Mouse (Mus musculus) kidney, embryonic 16.5 days (tissue): Measurements from ENCODE around the gene Nosip. TPM values are rescaled to one million over a fixed set of nuclear protein-coding genes. Genes with fewer than 3 reads are reported as not detected.
A peak's percentile ranks its signal among the peaks of the same experiment; 100 is the strongest.

Experiments
- ATAC-seq: fragments of 200-750 bp; cut with Nextera tagmentation; 2 replicates; pipeline ENCODE4 v1.8.0; 2017; ENCODE audit warnings: moderate TSS enrichment; ENCODE audit not compliant: low FRiP score, low TSS enrichment
- H3K27ac ChIP-seq: fragments of 300-500 bp; sonication (generic); 2 replicates; pipeline ENCODE4 v1.5.1; 2014; ENCODE audit warnings: low read length
- H3K27me3 ChIP-seq: fragments of 300-500 bp; sonication (generic); 2 replicates; pipeline ENCODE4 v1.6.1; 2014; ENCODE audit warnings: low read length, control low read depth, mixed read lengths; ENCODE audit not compliant: insufficient read depth
- H3K36me3 ChIP-seq: fragments of 300-500 bp; sonication (generic); 2 replicates; pipeline ENCODE4 v1.6.1; 2014; ENCODE audit warnings: low read length, control low read depth, mixed read lengths; ENCODE audit not compliant: insufficient read depth
- H3K4me1 ChIP-seq: fragments of 300-500 bp; sonication (generic); 2 replicates; pipeline ENCODE4 v1.6.1; 2014; ENCODE audit warnings: low read length, control low read depth, mixed read lengths; ENCODE audit not compliant: insufficient read depth
- H3K4me2 ChIP-seq: fragments of 300-500 bp; sonication (generic); replicated peaks from 2 replicates; pipeline ENCODE4 v1.6.1; 2014; ENCODE audit warnings: low read depth, low read length
- H3K4me3 ChIP-seq: fragments of 300-500 bp; sonication (generic); 2 replicates; pipeline ENCODE4 v1.5.1; 2014; ENCODE audit warnings: mild to moderate bottlenecking, low read length
- H3K9ac ChIP-seq: fragments of 300-500 bp; sonication (generic); replicated peaks from 2 replicates; pipeline ENCODE4 v1.6.1; 2014; ENCODE audit warnings: low read length
- H3K9me3 ChIP-seq: fragments of 300-500 bp; sonication (generic); 2 replicates; pipeline ENCODE4 v1.6.1; 2016; ENCODE audit warnings: low read length, control low read depth
- WGBS: fragments of 180-500 bp; shearing (Covaris S2); extraction: QIAGEN DNeasy Blood & Tissue Kit; methylation state at CpG from one replicate; pipeline ENCODE4 v1.1.7; 2014; 5-methylcytosine and 5-hydroxymethylcytosine counted together
- polyA plus RNA-seq: library from polyadenylated mRNA; unstranded; fragments of >200 nt; fragmentation: Nextera tagmentation; extraction: Ambion mirVana; gene quantifications from 2 replicates; pipeline ENCODE4 v1.2.1, GENCODE M21; 2015

The Nosip gene
- polyA plus RNA-seq, 1 experiment from 2014 or later = 86.3 TPM

DNA sequence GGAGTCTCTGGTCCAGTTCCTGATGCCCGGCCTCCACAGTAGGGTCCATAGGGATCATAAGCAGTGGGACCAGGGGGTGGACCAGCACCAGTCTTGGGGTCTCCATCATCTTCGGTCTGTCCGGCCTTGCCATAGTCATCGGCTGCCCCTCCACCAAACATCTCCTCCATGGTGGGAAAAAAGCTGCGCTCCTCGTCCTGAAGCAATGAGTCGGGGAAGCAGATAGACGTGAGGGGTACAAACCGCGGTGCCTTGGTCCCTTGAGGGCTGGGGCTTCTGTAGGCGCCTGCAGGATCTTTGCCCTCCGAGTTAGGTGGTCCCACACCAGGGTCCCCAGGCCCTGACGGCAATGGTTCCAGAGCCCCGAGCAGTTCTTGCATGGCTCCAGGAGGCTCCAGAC is 14.7 kb upstream of the Nosip start:
- no peaks in the 10 kb centered on the region for H3K9me3 ChIP-seq
- H3K36me3 ChIP-seq = peaks cover 80% of the 10 kb centered on the region
- H3K27ac ChIP-seq = no peak overlapping the region
- H3K4me3 ChIP-seq = no peak overlapping the region
- no peak overlapping the region for H3K4me2 ChIP-seq
- 94% methylated on average over 14 of the region's 14 CpGs for WGBS
- no peak overlapping the region for H3K9ac ChIP-seq
- no peak for ATAC-seq
- no peaks in the 10 kb centered on the region for H3K27me3 ChIP-seq
- peaks cover 17% of the 10 kb centered on the region for H3K4me1 ChIP-seq

GRCm38 (mm10) chr7:45048001-45048890 is 14.0 kb upstream of the Nosip start:
- ATAC-seq = no peak
- Histone ChIP-seq H3K4me2 (no peak overlapping the region), H3K4me1 (peaks cover 17% of the 10 kb centered on the region), H3K27ac (no peak overlapping the region), H3K27me3 (no peaks in the 10 kb centered on the region), H3K9ac (no peak overlapping the region), H3K9me3 (no peaks in the 10 kb centered on the region), H3K36me3 (peaks cover 72% of the 10 kb centered on the region), H3K4me3 (no peak overlapping the region)
- 89% methylated on average over 38 of the region's 38 CpGs for WGBS

DNA sequence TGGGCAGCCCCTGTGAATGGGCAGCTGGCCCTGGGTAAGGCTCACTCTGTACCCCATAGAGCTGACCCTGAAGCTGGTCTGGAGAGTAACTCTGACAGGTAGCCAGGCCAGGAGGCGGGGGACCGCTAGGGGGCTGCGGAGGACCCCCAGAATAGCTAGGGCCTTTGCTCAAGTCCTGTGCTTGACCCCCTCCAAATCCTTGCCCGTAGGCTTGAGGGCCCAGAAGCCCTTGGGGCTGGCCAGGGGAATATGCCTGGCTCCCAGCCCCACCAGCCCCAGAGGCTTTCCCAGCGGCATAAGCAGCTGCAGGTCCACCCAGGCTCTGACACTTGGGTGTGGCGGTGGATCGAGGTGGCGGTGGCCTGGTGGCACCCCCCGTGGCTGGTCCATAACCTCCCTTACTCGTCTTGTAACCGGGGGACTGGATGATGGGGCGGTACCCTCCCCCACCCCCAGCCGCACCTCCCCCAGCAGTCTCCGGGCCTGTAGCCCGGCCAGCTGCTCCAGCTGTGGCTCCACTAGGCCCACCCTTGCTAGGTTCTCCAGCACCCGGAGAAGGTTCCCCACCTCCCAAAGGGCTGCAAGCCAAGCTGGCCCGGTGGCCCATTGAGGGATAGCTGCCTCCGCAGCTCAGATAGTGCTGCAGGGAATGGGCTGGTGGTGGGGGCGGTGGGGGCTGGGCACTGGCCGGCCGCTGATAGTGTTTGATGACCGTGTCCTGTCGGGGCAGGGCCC is 13.1 kb upstream of the Nosip start:
- WGBS = 86% methylated on average over 23 of the region's 23 CpGs
- Histone ChIP-seq H3K27me3 (no peaks in the 10 kb centered on the region), H3K27ac (no peak overlapping the region), H3K9ac (0 out of 2 replicates have a peak overlapping the region, but pooled peaks have one; percentile 0), H3K4me3 (no peak overlapping the region), H3K36me3 (peaks cover 65% of the 10 kb centered on the region), H3K4me1 (peaks cover 17% of the 10 kb centered on the region), H3K9me3 (no peaks in the 10 kb centered on the region), H3K4me2 (no peak overlapping the region)
- no peak for ATAC-seq

DNA sequence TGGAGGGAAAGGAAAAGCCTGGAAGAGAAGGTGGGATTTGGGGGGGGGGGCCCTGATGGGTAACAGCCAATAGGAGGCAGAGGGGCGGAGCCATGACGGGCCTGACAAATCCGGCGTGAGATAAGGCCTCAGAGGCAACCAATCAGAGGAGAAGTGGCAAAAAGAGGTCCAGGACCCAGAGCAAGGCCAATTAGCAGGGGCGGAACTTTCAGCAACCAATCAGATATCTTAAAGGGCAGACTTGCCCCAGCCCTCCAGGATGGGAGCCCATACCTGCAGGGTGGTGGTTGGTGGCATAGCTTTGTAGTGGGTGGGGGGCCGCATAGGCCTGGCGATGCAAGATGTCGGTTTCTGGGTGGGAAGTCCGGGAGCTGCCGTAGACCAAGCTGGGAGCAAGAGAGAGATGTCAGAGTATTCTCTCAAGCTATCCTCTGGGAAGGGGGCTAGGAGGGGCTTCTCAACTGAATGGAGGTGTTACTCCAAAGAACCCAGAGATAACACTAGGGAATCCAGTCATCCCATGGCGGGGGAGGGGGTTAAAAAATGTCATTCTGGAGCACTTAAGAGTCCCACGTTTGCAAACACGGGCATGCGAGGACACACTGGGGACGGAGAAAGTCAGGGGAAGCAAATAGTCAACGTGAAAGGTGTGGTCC is 11.2 kb upstream of the Nosip start:
- H3K9ac ChIP-seq = peak overlapping the region; percentile 95
- H3K27me3 ChIP-seq = no peaks in the 10 kb centered on the region
- H3K9me3 ChIP-seq = no peaks in the 10 kb centered on the region
- H3K36me3 ChIP-seq = peaks cover 46% of the 10 kb centered on the region
- H3K4me3 ChIP-seq = peak overlapping the region; percentile 86
- peak; percentile 10; the same call in 1 of the 2 replicates for ATAC-seq
- WGBS = 3% methylated on average over 16 of the region's 16 CpGs
- H3K27ac ChIP-seq = peak overlapping the region; percentile 100
- H3K4me1 ChIP-seq = peaks cover 17% of the 10 kb centered on the region
- H3K4me2 ChIP-seq = peak overlapping the region; percentile 98

GRCm38 (mm10) chr7:45051601-45051974 is 10.6 kb upstream of the Nosip start:
- no peaks in the 10 kb centered on the region for H3K27me3 ChIP-seq
- WGBS = 1% methylated on average over 13 of the region's 13 CpGs

GRCm38 (mm10) chr7:45052181-45052861 is 9.9 kb upstream of the Nosip start:
- no peak for ATAC-seq
- H3K4me1 ChIP-seq = peaks cover 17% of the 10 kb centered on the region
- peak overlapping the region; percentile 98 for H3K4me2 ChIP-seq
- H3K9me3 ChIP-seq = no peaks in the 10 kb centered on the region
- H3K4me3 ChIP-seq = peak overlapping the region; percentile 86
- peak overlapping the region; percentile 100 for H3K27ac ChIP-seq
- peaks cover 33% of the 10 kb centered on the region for H3K36me3 ChIP-seq
- peak overlapping the region; percentile 95 for H3K9ac ChIP-seq
- WGBS = 0% methylated on average over 38 of the region's 38 CpGs
- no peaks in the 10 kb centered on the region for H3K27me3 ChIP-seq

More at GRCm38 (mm10) chr7:45051601-45051974, 10.6 kb upstream of the Nosip start:
- Histone ChIP-seq H3K4me2 (peak overlapping the region; percentile 98), H3K36me3 (peaks cover 41% of the 10 kb centered on the region), H3K4me3 (peak overlapping the region; percentile 86), H3K4me1 (peaks cover 17% of the 10 kb centered on the region), H3K9me3 (no peaks in the 10 kb centered on the region), H3K27ac (peak overlapping the region; percentile 100), H3K9ac (peak overlapping the region; percentile 95)
- ATAC-seq = no peak

- H3K9ac ChIP-seq = peak within 1 kb of the TSS; percentile 95
- H3K4me2 ChIP-seq = peak within 1 kb of the TSS; percentile 98
- no peaks in the 10 kb centered on the region for H3K9me3 ChIP-seq
- H3K27me3 ChIP-seq = no peaks in the 10 kb centered on the region
- 0% methylated on average over 5 of the region's 18 CpGs for WGBS
- peaks cover 17% of the 10 kb centered on the region for H3K4me1 ChIP-seq
- no peak for ATAC-seq
- H3K27ac ChIP-seq = peak within 1 kb of the TSS; percentile 100
- peaks cover 29% of the 10 kb centered on the region for H3K36me3 ChIP-seq
- H3K4me3 ChIP-seq = peak within 1 kb of the TSS; percentile 86
Observed at GRCm38 (mm10) chr7:45052862-45053116, 9.4 kb upstream of the Nosip start, which contains the start of gene Prr12. TSS of gene Prr12 (minus strand) at chr7:45052881.

- Histone ChIP-seq H3K9ac (peak overlapping the region; percentile 95), H3K36me3 (peaks cover 23% of the 10 kb centered on the region), H3K4me2 (peak overlapping the region; percentile 98), H3K27ac (peak overlapping the region; percentile 100), H3K4me1 (peaks cover 17% of the 10 kb centered on the region), H3K27me3 (no peaks in the 10 kb centered on the region), H3K4me3 (peak overlapping the region; percentile 86), H3K9me3 (no peaks in the 10 kb centered on the region)
- peak; percentile 44 for ATAC-seq
- WGBS = under 1% methylated on average over 46 of the region's 59 CpGs
Observed at GRCm38 (mm10) chr7:45053117-45053930, 8.9 kb upstream of the Nosip start.
